Mouse (Mus musculus): ENCODE measurements around the gene Egfl7. TPM values are rescaled to one million over a fixed set of nuclear protein-coding genes. Genes with fewer than 3 reads are reported as not detected.
A peak's percentile ranks its signal among the peaks of the same experiment; 100 is the strongest.

Egfl7 gene
- polyA plus RNA-seq, 1 experiment from 2014 or later, result 96.6 TPM

DNA sequence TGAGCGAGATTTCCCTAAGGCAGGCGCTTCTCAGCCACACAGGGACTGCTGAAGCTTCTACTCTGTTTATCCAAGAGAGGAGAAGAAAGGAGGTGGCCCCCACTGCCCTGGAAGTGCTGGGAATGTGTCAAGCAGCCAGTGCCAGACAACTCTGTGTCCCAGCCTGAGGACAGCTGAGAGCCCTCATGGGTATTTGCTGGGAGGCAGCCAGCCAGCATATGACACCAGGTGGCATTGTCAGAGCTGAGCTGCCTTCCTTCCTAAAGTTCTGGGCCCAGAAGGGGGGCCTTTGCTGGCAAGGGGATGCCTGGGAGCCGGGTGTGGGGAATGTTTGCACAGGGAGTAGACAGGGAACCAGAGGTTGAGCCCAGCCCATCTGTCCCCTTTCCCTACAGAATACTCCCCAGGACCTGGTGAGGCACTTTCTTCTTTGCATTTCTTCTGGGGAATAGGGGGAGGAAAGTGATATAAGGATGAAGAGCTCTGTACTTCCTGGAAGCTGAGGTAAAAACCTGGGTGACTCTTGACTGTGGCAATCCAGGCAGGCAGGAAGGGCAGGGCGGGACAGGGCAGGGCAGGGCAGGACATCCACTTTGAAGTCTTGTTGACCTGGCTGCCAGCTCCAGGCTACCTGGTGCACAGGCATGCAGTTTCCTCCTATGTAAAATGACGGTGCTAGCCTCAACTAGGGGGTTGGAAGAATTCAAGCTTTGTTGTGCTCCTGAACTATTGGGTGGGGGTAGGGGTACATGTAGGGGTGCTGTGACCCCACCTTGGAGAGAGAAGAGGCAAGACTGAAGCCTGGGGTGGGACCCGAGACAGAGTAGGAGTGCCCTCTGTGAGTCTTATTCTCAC lies 27.5 kb downstream of the Egfl7 start:
- H3K9me3 ChIP-seq, result no peaks in the 10 kb centered on the region
- H3K36me3 ChIP-seq (replicated peaks), result no peaks in the 10 kb centered on the region
- 54% methylated on average over 6 of the region's 6 CpGs for WGBS
- no peak overlapping the region for H3K4me3 ChIP-seq
- H3K27ac ChIP-seq (replicated peaks), result 0 out of 2 replicates have a peak overlapping the region, but pooled peaks have one; percentile 19
- H3K4me1 ChIP-seq, result peaks cover 32% of the 10 kb centered on the region
- peaks cover 56% of the 10 kb centered on the region for H3K27me3 ChIP-seq (replicated peaks; ENCODE audit: low read depth, poor library complexity, severe bottlenecking)
- no peak for DNase-seq (ENCODE audit: low spot score)

- no peak overlapping the region for H3K4me3 ChIP-seq
- no peaks in the 10 kb centered on the region for H3K9me3 ChIP-seq
- H3K4me1 ChIP-seq, result peaks cover 19% of the 10 kb centered on the region
- peaks cover 41% of the 10 kb centered on the region for H3K27me3 ChIP-seq (replicated peaks; ENCODE audit: low read depth, poor library complexity, severe bottlenecking)
- no peaks in the 10 kb centered on the region for H3K36me3 ChIP-seq (replicated peaks)
- H3K27ac ChIP-seq (replicated peaks), result no peak overlapping the region
- DNase-seq (ENCODE audit: low spot score), result no peak
Measured at GRCm38 (mm10) chr2:26608781-26609180, 29.0 kb downstream of the Egfl7 start.

DNA sequence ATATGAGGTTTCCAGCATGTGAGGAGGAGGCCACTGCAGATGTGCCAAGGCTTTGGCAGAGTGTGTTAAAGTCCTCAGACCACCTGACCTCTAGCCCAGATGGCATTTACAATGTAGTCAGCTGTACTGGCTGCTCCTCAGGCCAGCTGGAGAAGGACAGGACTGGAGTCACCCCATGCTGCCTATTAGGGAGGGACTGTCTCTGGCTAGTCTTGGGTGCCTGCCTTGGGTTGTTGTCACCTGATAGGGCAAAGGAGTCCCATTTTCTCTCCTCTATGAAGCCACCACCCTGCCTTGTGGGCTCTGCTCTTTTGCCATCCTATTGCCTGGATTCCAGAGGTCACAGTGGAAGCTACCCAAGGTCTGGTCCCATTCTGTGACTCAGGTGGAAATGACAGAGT lies 29.4 kb downstream of the Egfl7 start:
- H3K27ac ChIP-seq (replicated peaks), result no peak overlapping the region
- H3K36me3 ChIP-seq (replicated peaks), result no peaks in the 10 kb centered on the region
- H3K4me3 ChIP-seq, result no peak overlapping the region

DNA sequence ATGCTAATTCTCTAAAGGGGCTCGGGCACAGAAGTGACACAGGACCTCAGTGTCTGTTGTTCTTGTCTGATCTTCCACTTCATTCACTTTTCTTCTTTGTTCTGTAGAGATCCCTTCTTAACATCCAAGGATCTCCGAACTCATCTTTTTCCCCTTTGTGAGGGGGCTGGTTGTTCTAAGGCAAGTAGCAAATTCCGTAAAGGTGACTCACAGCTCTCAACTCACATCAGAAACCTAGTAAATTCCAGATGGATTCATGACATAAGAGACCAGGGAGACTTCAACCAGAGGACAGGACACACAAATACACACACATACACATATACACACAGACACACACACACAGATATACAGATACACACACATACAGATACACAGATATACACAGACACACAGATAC lies 30.7 kb downstream of the Egfl7 start:
- no peaks in the 10 kb centered on the region for H3K36me3 ChIP-seq (replicated peaks)
- no peak overlapping the region for H3K4me3 ChIP-seq
- DNase-seq (ENCODE audit: low spot score), result no peak
- H3K27ac ChIP-seq (replicated peaks), result no peak overlapping the region
- peaks cover 11% of the 10 kb centered on the region for H3K4me1 ChIP-seq
- H3K27me3 ChIP-seq (replicated peaks; ENCODE audit: low read depth, poor library complexity, severe bottlenecking), result peaks cover 24% of the 10 kb centered on the region
- WGBS, result 79% methylated on average over 3 of the region's 3 CpGs
- no peaks in the 10 kb centered on the region for H3K9me3 ChIP-seq

More for the DNA sequence above, 29.4 kb downstream of the Egfl7 start:
- Histone ChIP-seq H3K27me3 (replicated peaks; ENCODE audit: low read depth, poor library complexity, severe bottlenecking) (peaks cover 36% of the 10 kb centered on the region), H3K4me1 (peaks cover 15% of the 10 kb centered on the region), H3K9me3 (no peaks in the 10 kb centered on the region)
- DNase-seq (ENCODE audit: low spot score), result no peak

DNA sequence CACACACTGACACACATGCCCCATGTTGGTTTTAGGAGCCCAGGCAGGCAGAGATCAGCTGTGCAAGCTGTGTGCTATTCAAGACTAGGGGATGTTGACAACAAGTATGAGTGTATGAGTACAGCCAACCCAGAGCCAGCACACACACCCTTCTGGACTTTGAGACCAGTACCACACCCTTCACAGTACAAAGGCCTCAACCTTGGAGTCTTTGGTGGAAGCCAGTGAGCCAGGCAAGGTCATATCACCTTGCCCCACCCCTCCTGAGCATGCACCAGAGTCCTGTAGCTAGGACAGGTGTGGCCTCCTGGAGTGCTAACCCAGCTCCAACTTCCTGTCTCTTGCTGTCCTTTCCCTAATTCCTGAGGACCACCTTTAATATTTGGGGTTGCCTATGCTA lies 31.2 kb downstream of the Egfl7 start:
- H3K4me3 ChIP-seq, result no peak overlapping the region
- no peaks in the 10 kb centered on the region for H3K36me3 ChIP-seq (replicated peaks)
- H3K27ac ChIP-seq (replicated peaks), result no peak overlapping the region
- peaks cover 19% of the 10 kb centered on the region for H3K27me3 ChIP-seq (replicated peaks; ENCODE audit: low read depth, poor library complexity, severe bottlenecking)
- peaks cover 11% of the 10 kb centered on the region for H3K4me1 ChIP-seq
- H3K9me3 ChIP-seq, result no peaks in the 10 kb centered on the region
- no peak for DNase-seq (ENCODE audit: low spot score)

DNA sequence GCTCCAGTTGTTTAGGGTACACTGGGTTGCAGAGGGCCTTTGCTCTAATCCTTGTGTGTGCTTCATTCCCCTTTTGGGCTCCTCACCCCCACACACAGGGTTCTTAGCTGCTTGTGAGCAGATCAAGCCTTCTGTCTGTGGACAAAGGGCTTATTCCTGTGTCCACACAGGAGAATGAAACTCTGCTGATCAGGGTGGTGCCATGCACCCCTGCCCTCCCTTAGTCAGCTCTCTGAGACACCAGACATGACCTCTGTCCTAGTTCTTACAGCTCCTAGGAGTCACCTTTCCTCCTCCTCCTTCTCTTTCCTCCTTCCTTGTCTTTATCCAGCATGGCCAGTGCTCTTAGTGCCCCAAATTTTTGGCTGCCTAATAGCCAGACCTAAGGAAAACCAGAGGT lies 32.1 kb downstream of the Egfl7 start:
- peaks cover 10% of the 10 kb centered on the region; the same call in 1 of the 2 replicates for H3K27me3 ChIP-seq (replicated peaks; ENCODE audit: low read depth, poor library complexity, severe bottlenecking)
- H3K4me3 ChIP-seq, result no peak overlapping the region
- DNase-seq (ENCODE audit: low spot score), result no peak

DNA sequence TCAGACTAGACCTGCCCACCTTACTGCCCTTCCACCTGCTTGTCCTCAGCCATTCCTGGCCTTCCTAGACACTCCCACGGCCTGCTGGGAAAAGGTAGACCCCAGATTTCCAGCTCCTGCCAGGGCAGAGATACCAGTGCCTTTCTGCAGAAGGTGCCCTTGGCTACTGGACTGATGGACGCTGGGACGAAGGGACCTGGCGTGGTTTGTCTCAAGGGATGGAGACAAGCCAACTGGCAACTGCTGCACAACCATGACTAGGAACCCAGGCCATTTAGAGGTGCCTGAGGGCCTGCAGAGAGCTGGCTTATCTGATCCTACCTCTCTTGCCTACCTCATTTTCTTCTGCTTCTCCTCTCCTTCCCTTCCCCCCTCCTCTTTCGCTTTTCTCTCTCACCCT lies 35.1 kb downstream of the Egfl7 start:
- DNase-seq (ENCODE audit: low spot score), result no peak
- Histone ChIP-seq H3K27ac (replicated peaks) (no peak overlapping the region), H3K36me3 (replicated peaks) (no peaks in the 10 kb centered on the region), H3K9me3 (no peaks in the 10 kb centered on the region), H3K4me1 (no peaks in the 10 kb centered on the region), H3K4me3 (no peak overlapping the region), H3K27me3 (replicated peaks; ENCODE audit: low read depth, poor library complexity, severe bottlenecking) (no peaks in the 10 kb centered on the region)
- WGBS, result 74% methylated on average over 5 of the region's 5 CpGs

More for the DNA sequence above, 32.1 kb downstream of the Egfl7 start:
- Histone ChIP-seq H3K36me3 (replicated peaks) (no peaks in the 10 kb centered on the region), H3K9me3 (no peaks in the 10 kb centered on the region), H3K27ac (replicated peaks) (no peak overlapping the region), H3K4me1 (peaks cover 8% of the 10 kb centered on the region)

DNA sequence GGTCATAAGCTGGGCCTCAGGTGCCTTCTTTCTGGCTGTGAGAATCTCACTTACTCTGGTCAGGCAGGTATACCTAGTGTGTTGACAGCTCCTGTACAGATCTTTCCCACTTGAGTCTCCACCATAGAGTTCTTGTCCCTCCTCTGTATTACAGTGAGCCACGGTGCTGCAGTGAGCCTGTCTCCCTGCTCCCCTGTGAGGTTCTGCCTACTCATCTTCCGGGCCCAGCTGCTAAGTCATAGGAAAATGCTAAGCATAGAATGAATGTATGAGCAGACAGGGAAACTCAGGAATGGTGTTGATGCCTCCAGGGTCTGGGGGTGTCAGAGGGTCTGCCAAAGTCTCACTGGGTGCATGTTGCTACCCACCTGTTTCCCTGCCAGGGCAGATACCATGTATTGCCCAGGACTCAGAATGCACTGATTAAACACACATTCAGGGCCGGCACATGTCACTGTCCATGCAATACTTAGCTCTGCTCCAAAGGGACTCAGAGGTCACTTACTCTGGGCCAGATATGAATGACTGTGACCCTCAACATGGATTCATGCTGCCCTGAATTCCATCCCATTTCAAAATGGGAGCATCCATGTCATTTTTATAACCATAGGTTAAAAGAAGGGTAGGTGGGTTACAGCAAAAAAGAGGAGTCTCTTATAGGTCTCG lies 35.8 kb downstream of the Egfl7 start:
- WGBS, result 83% methylated on average over 4 of the region's 4 CpGs
- no peaks in the 10 kb centered on the region for H3K36me3 ChIP-seq (replicated peaks)
- no peak overlapping the region for H3K27ac ChIP-seq (replicated peaks)
- no peak for DNase-seq (ENCODE audit: low spot score)
- no peaks in the 10 kb centered on the region for H3K9me3 ChIP-seq
- H3K4me3 ChIP-seq, result no peak overlapping the region
- H3K27me3 ChIP-seq (replicated peaks; ENCODE audit: low read depth, poor library complexity, severe bottlenecking), result no peaks in the 10 kb centered on the region
- H3K4me1 ChIP-seq, result no peaks in the 10 kb centered on the region

- Histone ChIP-seq H3K9me3 (no peaks in the 10 kb centered on the region), H3K4me3 (no peak overlapping the region), H3K36me3 (replicated peaks) (no peaks in the 10 kb centered on the region), H3K4me1 (no peaks in the 10 kb centered on the region), H3K27me3 (replicated peaks; ENCODE audit: low read depth, poor library complexity, severe bottlenecking) (no peaks in the 10 kb centered on the region), H3K27ac (replicated peaks) (no peak overlapping the region)
- 83% methylated on average over 6 of the region's 6 CpGs for WGBS
- DNase-seq (ENCODE audit: low spot score), result no peak
Measured at GRCm38 (mm10) chr2:26617331-26617730, 37.5 kb downstream of the Egfl7 start.

GRCm38 (mm10) chr2:26617928-26618327 lies 38.1 kb downstream of the Egfl7 start:
- no peak overlapping the region for H3K4me3 ChIP-seq
- no peak overlapping the region for H3K27ac ChIP-seq (replicated peaks)
- no peaks in the 10 kb centered on the region for H3K36me3 ChIP-seq (replicated peaks)
- 0 out of 2 replicates have a peak, but pooled peaks cover 2% of the 10 kb centered on the region for H3K4me1 ChIP-seq
- H3K9me3 ChIP-seq, result no peaks in the 10 kb centered on the region
- H3K27me3 ChIP-seq (replicated peaks; ENCODE audit: low read depth, poor library complexity, severe bottlenecking), result no peaks in the 10 kb centered on the region
- 63% methylated on average over 7 of the region's 7 CpGs for WGBS
- DNase-seq (ENCODE audit: low spot score), result no peak

- H3K27me3 ChIP-seq (replicated peaks; ENCODE audit: low read depth, poor library complexity, severe bottlenecking), result peaks cover 4% of the 10 kb centered on the region; the same call in 1 of the 2 replicates
Measured at GRCm38 (mm10) chr2:26621246-26621645, 41.4 kb downstream of the Egfl7 start.

DNA sequence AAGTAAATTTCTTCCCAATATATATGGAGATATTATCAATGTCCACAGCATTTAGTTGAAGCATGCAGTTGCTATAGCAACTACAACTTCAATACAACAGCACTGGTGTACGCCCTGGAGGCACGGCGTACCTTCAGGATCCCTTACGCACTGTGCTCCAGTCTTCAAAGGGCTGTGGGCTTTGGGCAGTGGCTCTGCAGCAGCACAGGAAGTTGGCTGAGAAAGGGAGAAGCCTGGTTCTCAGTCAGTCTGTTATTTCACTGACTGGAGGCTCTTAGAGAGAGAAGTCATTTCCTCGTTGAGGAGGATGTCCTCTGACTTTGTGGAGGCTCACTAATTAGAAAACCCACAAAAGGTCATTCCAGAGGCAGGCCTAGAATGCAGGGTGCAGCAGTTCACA lies 43.2 kb downstream of the Egfl7 start:
- WGBS, result 59% methylated on average over 5 of the region's 5 CpGs
- H3K4me1 ChIP-seq, result peaks cover 10% of the 10 kb centered on the region; the same call in 1 of the 2 replicates
- DNase-seq (ENCODE audit: low spot score), result no peak
- H3K27ac ChIP-seq (replicated peaks), result no peak overlapping the region
- peaks cover 15% of the 10 kb centered on the region; the same call in 1 of the 2 replicates for H3K27me3 ChIP-seq (replicated peaks; ENCODE audit: low read depth, poor library complexity, severe bottlenecking)
- no peaks in the 10 kb centered on the region for H3K36me3 ChIP-seq (replicated peaks)
- no peak overlapping the region for H3K4me3 ChIP-seq
- no peaks in the 10 kb centered on the region for H3K9me3 ChIP-seq

More at GRCm38 (mm10) chr2:26621246-26621645, 41.4 kb downstream of the Egfl7 start:
- no peak for DNase-seq (ENCODE audit: low spot score)
- 55% methylated on average over 2 of the region's 2 CpGs for WGBS
- H3K27ac ChIP-seq (replicated peaks), result no peak overlapping the region
- H3K4me3 ChIP-seq, result no peak overlapping the region
- H3K4me1 ChIP-seq, result 0 out of 2 replicates have a peak, but pooled peaks cover 3% of the 10 kb centered on the region
- no peaks in the 10 kb centered on the region for H3K36me3 ChIP-seq (replicated peaks)
- no peaks in the 10 kb centered on the region for H3K9me3 ChIP-seq

DNA sequence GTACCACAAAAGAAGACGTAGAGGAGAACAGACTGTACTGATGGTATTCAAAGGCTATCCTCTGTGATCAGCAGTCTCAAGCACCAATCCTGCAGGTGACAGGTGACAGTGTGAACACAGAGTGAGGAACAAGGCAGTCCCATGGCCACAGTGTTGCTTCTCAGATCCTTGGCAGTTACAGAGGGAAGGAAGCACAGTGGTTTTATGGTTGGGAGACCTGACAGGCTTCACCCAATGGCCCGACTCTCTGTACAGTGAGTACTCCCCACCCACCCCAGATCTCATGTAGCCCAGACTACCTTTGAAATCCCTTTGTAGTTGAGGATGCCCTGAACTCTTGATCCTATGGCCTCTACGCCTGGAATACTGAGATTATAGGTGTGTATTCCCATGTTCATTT lies 45.6 kb downstream of the Egfl7 start:
- DNase-seq (ENCODE audit: low spot score), result no peak
- Histone ChIP-seq H3K4me1 (peaks cover 34% of the 10 kb centered on the region), H3K9me3 (no peaks in the 10 kb centered on the region), H3K4me3 (no peak overlapping the region), H3K27ac (replicated peaks) (no peak overlapping the region), H3K36me3 (replicated peaks) (no peaks in the 10 kb centered on the region), H3K27me3 (replicated peaks; ENCODE audit: low read depth, poor library complexity, severe bottlenecking) (peaks cover 15% of the 10 kb centered on the region; the same call in 1 of the 2 replicates)
- WGBS, result 85% methylated on average over 3 of the region's 3 CpGs

All from embryonic facial prominence, embryonic 10.5 days (tissue).